Mouse (Mus musculus): ENCODE data around the gene E130218I03Rik. TPM values are rescaled to one million over a fixed set of nuclear protein-coding genes. Genes with fewer than 3 reads are reported as not detected.
A peak's percentile ranks its signal among the peaks of the same experiment; 100 is the strongest.

E130218I03Rik gene
- polyA plus RNA-seq (2016; fragmentation: Nextera tagmentation; extraction: Ambion mirVana): 0.23 and 0.51 TPM in 2 replicates

GRCm38 (mm10) chr4:134243516-134244250 is at the start of gene E130218I03Rik:
Gene E130218I03Rik, plus strand, starts transcription at chr4:134243662.
- Histone ChIP-seq H3K9ac (peak within 1 kb of the TSS; percentile 85; the same call in 1 of the 2 replicates), H3K4me3 (peak within 1 kb of the TSS; percentile 78; the same call in 1 of the 2 replicates), H3K4me2 (peak within 1 kb of the TSS; percentile 91), H3K36me3 (no peaks in the 10 kb centered on the region), H3K4me1 (replicated peaks) (peaks cover 15% of the 10 kb centered on the region), H3K27me3 (replicated peaks) (peaks cover 26% of the 10 kb centered on the region), H3K9me3 (replicated peaks) (no peaks in the 10 kb centered on the region), H3K27ac (ENCODE audit: poor library complexity, severe bottlenecking) (no peak within 1 kb of the TSS)
- no peak for ATAC-seq (ENCODE audit: insufficient number of reproducible peaks, low FRiP score)
- 89% methylated on average over 17 of the region's 17 CpGs for WGBS

- Histone ChIP-seq H3K9ac (no peak overlapping the region), H3K27me3 (replicated peaks) (no peaks in the 10 kb centered on the region), H3K9me3 (replicated peaks) (no peaks in the 10 kb centered on the region), H3K4me1 (replicated peaks) (no peaks in the 10 kb centered on the region), H3K4me2 (no peak overlapping the region), H3K36me3 (no peaks in the 10 kb centered on the region), H3K27ac (ENCODE audit: poor library complexity, severe bottlenecking) (no peak overlapping the region), H3K4me3 (no peak overlapping the region)
- no peak for ATAC-seq (ENCODE audit: insufficient number of reproducible peaks, low FRiP score)
- 66% methylated on average over 2 of the region's 2 CpGs for WGBS
These were observed 44.1 kb upstream of the E130218I03Rik start for GRCm38 (mm10) chr4:134199371-134199770.

- 79% methylated on average over 4 of the region's 4 CpGs for WGBS
- Histone ChIP-seq H3K4me3 (no peak within 1 kb of the TSS), H3K27me3 (replicated peaks) (no peaks in the 10 kb centered on the region), H3K9me3 (replicated peaks) (no peaks in the 10 kb centered on the region), H3K9ac (no peak within 1 kb of the TSS), H3K4me2 (no peak within 1 kb of the TSS), H3K4me1 (replicated peaks) (no peaks in the 10 kb centered on the region), H3K36me3 (no peaks in the 10 kb centered on the region), H3K27ac (ENCODE audit: poor library complexity, severe bottlenecking) (no peak within 1 kb of the TSS)
- ATAC-seq (ENCODE audit: insufficient number of reproducible peaks, low FRiP score): no peak
These were observed 40.6 kb upstream of the E130218I03Rik start, which contains the start of gene Gm7534 for GRCm38 (mm10) chr4:134202904-134203303. Gene Gm7534, minus strand, starts transcription at chr4:134203004.

- Histone ChIP-seq H3K9ac (no peak overlapping the region), H3K27me3 (replicated peaks) (peaks cover 2% of the 10 kb centered on the region; the same call in 1 of the 2 replicates), H3K9me3 (replicated peaks) (no peaks in the 10 kb centered on the region), H3K4me2 (no peak overlapping the region), H3K4me3 (no peak overlapping the region), H3K36me3 (no peaks in the 10 kb centered on the region), H3K4me1 (replicated peaks) (peaks cover 2% of the 10 kb centered on the region), H3K27ac (ENCODE audit: poor library complexity, severe bottlenecking) (no peak overlapping the region)
- ATAC-seq (ENCODE audit: insufficient number of reproducible peaks, low FRiP score): no peak
- WGBS: 77% methylated on average over 17 of the region's 17 CpGs
These were observed 40.0 kb upstream of the E130218I03Rik start for GRCm38 (mm10) chr4:134203340-134203896.

GRCm38 (mm10) chr4:134206488-134207053 is 36.9 kb upstream of the E130218I03Rik start:
- Histone ChIP-seq H3K36me3 (no peaks in the 10 kb centered on the region), H3K4me2 (no peak overlapping the region), H3K9ac (no peak overlapping the region), H3K4me1 (replicated peaks) (peaks cover 9% of the 10 kb centered on the region), H3K27me3 (replicated peaks) (peaks cover 13% of the 10 kb centered on the region), H3K27ac (ENCODE audit: poor library complexity, severe bottlenecking) (no peak overlapping the region), H3K4me3 (no peak overlapping the region), H3K9me3 (replicated peaks) (no peaks in the 10 kb centered on the region)
- ATAC-seq (ENCODE audit: insufficient number of reproducible peaks, low FRiP score): no peak
- 61% methylated on average over 6 of the region's 6 CpGs for WGBS

GRCm38 (mm10) chr4:134222793-134223600 is 20.5 kb upstream of the E130218I03Rik start:
- no peak overlapping the region for H3K9ac ChIP-seq

GRCm38 (mm10) chr4:134227194-134227593 is 16.3 kb upstream of the E130218I03Rik start, which contains the start of gene Catsper4:
Gene Catsper4, minus strand, starts transcription at chr4:134227383.
- Histone ChIP-seq H3K9me3 (replicated peaks) (no peaks in the 10 kb centered on the region), H3K27ac (ENCODE audit: poor library complexity, severe bottlenecking) (no peak within 1 kb of the TSS), H3K4me2 (no peak within 1 kb of the TSS), H3K4me1 (replicated peaks) (0 out of 2 replicates have a peak, but pooled peaks cover 4% of the 10 kb centered on the region), H3K4me3 (no peak within 1 kb of the TSS), H3K36me3 (no peaks in the 10 kb centered on the region), H3K27me3 (replicated peaks) (0 out of 2 replicates have a peak, but pooled peaks cover 8% of the 10 kb centered on the region), H3K9ac (no peak within 1 kb of the TSS)
- WGBS: 64% methylated on average over 8 of the region's 8 CpGs
- no peak for ATAC-seq (ENCODE audit: insufficient number of reproducible peaks, low FRiP score)

More at GRCm38 (mm10) chr4:134222793-134223600, 20.5 kb upstream of the E130218I03Rik start:
- Histone ChIP-seq H3K4me2 (no peak overlapping the region), H3K4me1 (replicated peaks) (no peaks in the 10 kb centered on the region), H3K36me3 (no peaks in the 10 kb centered on the region), H3K27me3 (replicated peaks) (0 out of 2 replicates have a peak, but pooled peaks cover 5% of the 10 kb centered on the region), H3K9me3 (replicated peaks) (no peaks in the 10 kb centered on the region), H3K4me3 (no peak overlapping the region), H3K27ac (ENCODE audit: poor library complexity, severe bottlenecking) (no peak overlapping the region)
- no peak for ATAC-seq (ENCODE audit: insufficient number of reproducible peaks, low FRiP score)
- 57% methylated on average over 11 of the region's 11 CpGs for WGBS

- Histone ChIP-seq H3K4me3 (no peak overlapping the region), H3K27me3 (replicated peaks) (peaks cover 20% of the 10 kb centered on the region; the same call in 1 of the 2 replicates), H3K4me2 (no peak overlapping the region), H3K9ac (no peak overlapping the region), H3K36me3 (no peaks in the 10 kb centered on the region), H3K4me1 (replicated peaks) (0 out of 2 replicates have a peak, but pooled peaks cover 4% of the 10 kb centered on the region), H3K9me3 (replicated peaks) (no peaks in the 10 kb centered on the region), H3K27ac (ENCODE audit: poor library complexity, severe bottlenecking) (no peak overlapping the region)
- ATAC-seq (ENCODE audit: insufficient number of reproducible peaks, low FRiP score): no peak
- WGBS: 30% methylated on average over 8 of the region's 8 CpGs
These were observed 13.0 kb upstream of the E130218I03Rik start for GRCm38 (mm10) chr4:134230431-134230830.

GRCm38 (mm10) chr4:134234876-134235275 is 8.6 kb upstream of the E130218I03Rik start:
- 65% methylated on average over 5 of the region's 5 CpGs for WGBS
- H3K27ac ChIP-seq (ENCODE audit: poor library complexity, severe bottlenecking): no peak overlapping the region
- no peak for ATAC-seq (ENCODE audit: insufficient number of reproducible peaks, low FRiP score)
- H3K4me2 ChIP-seq: no peak overlapping the region
- H3K4me1 ChIP-seq (replicated peaks): peaks cover 20% of the 10 kb centered on the region
- H3K36me3 ChIP-seq: no peaks in the 10 kb centered on the region
- no peaks in the 10 kb centered on the region for H3K9me3 ChIP-seq (replicated peaks)
- H3K27me3 ChIP-seq (replicated peaks): peaks cover 29% of the 10 kb centered on the region
- no peak overlapping the region for H3K9ac ChIP-seq
- H3K4me3 ChIP-seq: no peak overlapping the region

- H3K27me3 ChIP-seq (replicated peaks): peaks cover 23% of the 10 kb centered on the region
- 19% methylated on average over 19 of the region's 19 CpGs for WGBS
- ATAC-seq (ENCODE audit: insufficient number of reproducible peaks, low FRiP score): peak; percentile 44; the same call in 1 of the 2 replicates
These were observed 5.7 kb upstream of the E130218I03Rik start for GRCm38 (mm10) chr4:134237582-134238278.

More at GRCm38 (mm10) chr4:134237582-134238278, 5.7 kb upstream of the E130218I03Rik start:
- no peak overlapping the region for H3K27ac ChIP-seq (ENCODE audit: poor library complexity, severe bottlenecking)
- H3K4me2 ChIP-seq: peak overlapping the region; percentile 74
- peak overlapping the region; percentile 41 for H3K4me3 ChIP-seq
- H3K9me3 ChIP-seq (replicated peaks): no peaks in the 10 kb centered on the region
- peaks cover 16% of the 10 kb centered on the region for H3K4me1 ChIP-seq (replicated peaks)
- H3K9ac ChIP-seq: peak overlapping the region; percentile 11
- no peaks in the 10 kb centered on the region for H3K36me3 ChIP-seq
